Mouse (Mus musculus) hindbrain, postnatal 0 days (tissue): ENCODE results near the gene Ccdc188. TPM values are rescaled to one million over a fixed set of nuclear protein-coding genes. Genes with fewer than 3 reads are reported as not detected.

Experiments
- ATAC-seq: fragments of 200-750 bp; cut with Nextera tagmentation; 2 replicates; pipeline ENCODE4 v1.8.0; 2017; ENCODE audit warnings: mild to moderate bottlenecking, moderate TSS enrichment, moderate library complexity
- DNase-seq: peaks from one replicate; pipeline ENCODE4 v3.0.0-alpha.2; 2015; ENCODE audit warnings: low spot score
- H3K27ac ChIP-seq: fragments of 300-500 bp; sonication (generic); 2 replicates; pipeline ENCODE4 v1.5.1; 2014; ENCODE audit warnings: mild to moderate bottlenecking
- H3K27me3 ChIP-seq: fragments of 300-500 bp; sonication (generic); 2 replicates; pipeline ENCODE4 v1.6.1; 2014; ENCODE audit warnings: low read length, mixed read lengths; ENCODE audit not compliant: insufficient read depth
- H3K36me3 ChIP-seq: fragments of 300-500 bp; sonication (generic); 2 replicates; pipeline ENCODE4 v1.6.1; 2014; ENCODE audit warnings: low read length, mixed read lengths; ENCODE audit not compliant: insufficient read depth
- H3K4me1 ChIP-seq: fragments of 300-500 bp; sonication (generic); 2 replicates; pipeline ENCODE4 v1.6.1; 2014; ENCODE audit warnings: antibody characterized with exemption, low read length, mixed read lengths; ENCODE audit not compliant: insufficient read depth
- H3K4me2 ChIP-seq: fragments of 300-500 bp; sonication (generic); 2 replicates; pipeline ENCODE4 v1.6.1; 2014; ENCODE audit warnings: low read depth, mild to moderate bottlenecking, low read length, moderate library complexity, mixed read lengths
- H3K4me3 ChIP-seq: fragments of 300-500 bp; sonication (generic); 2 replicates; pipeline ENCODE4 v1.5.1; 2014; ENCODE audit warnings: low read length
- H3K9ac ChIP-seq: fragments of 300-500 bp; sonication (generic); replicated peaks from 2 replicates; pipeline ENCODE4 v1.6.1; 2014; ENCODE audit warnings: mild to moderate bottlenecking, low read length, moderate library complexity, mixed read lengths
- H3K9me3 ChIP-seq: fragments of 300-500 bp; sonication (generic); 2 replicates; pipeline ENCODE4 v1.6.1; 2016; ENCODE audit warnings: low read length, mixed read lengths
- CTCF ChIP-seq: IDR thresholded peaks from 2 replicates; pipeline ENCODE4 v1.5.1; 2016; ENCODE audit warnings: antibody characterized with exemption, control low read depth, low read depth
- WGBS: fragments of 180-500 bp; shearing (Covaris S2); extraction: QIAGEN DNeasy Blood & Tissue Kit; methylation state at CpG from one replicate; pipeline ENCODE4 v1.1.7; 2014; 5-methylcytosine and 5-hydroxymethylcytosine counted together
- polyA plus RNA-seq: library from polyadenylated mRNA; unstranded; fragments of >200 nt; fragmentation: Nextera tagmentation; extraction: Ambion mirVana; gene quantifications from 2 replicates; pipeline ENCODE4 v1.2.1, GENCODE M21; 2015
- total RNA-seq: library from RNA; depleted of rRNA; stranded (reverse); fragments of >200 nt; gene quantifications from 2 replicates; pipeline ENCODE4 v1.2.3, GENCODE M21; 2014; rRNA removed

The Ccdc188 gene
- total and polyA plus RNA-seq, 2 experiments from 2014 or later = not detected

- Histone ChIP-seq H3K9ac (no peak overlapping the region), H3K4me1 (peaks cover 9% of the 10 kb centered on the region), H3K4me3 (no peak overlapping the region), H3K36me3 (peaks cover 60% of the 10 kb centered on the region), H3K27ac (no peak overlapping the region), H3K27me3 (no peaks in the 10 kb centered on the region), H3K4me2 (no peak overlapping the region), H3K9me3 (no peaks in the 10 kb centered on the region)
- WGBS = 82% methylated on average over 6 of the region's 6 CpGs
- TF ChIP-seq CTCF = no peak
- DNase-seq (no peak), ATAC-seq (no peak)
These were observed 35.1 kb downstream of the Ccdc188 start for GRCm38 (mm10) chr16:18252736-18253135.

- Histone ChIP-seq H3K4me1 (peaks cover 9% of the 10 kb centered on the region), H3K9me3 (no peaks in the 10 kb centered on the region), H3K36me3 (peaks cover 68% of the 10 kb centered on the region), H3K27me3 (no peaks in the 10 kb centered on the region), H3K4me2 (no peak overlapping the region), H3K27ac (no peak overlapping the region), H3K4me3 (no peak overlapping the region), H3K9ac (no peak overlapping the region)
- ATAC-seq (no peak), DNase-seq (no peak)
- TF ChIP-seq CTCF = no peak
- 89% methylated on average over 1 of the region's 1 CpGs for WGBS
These were observed 36.2 kb downstream of the Ccdc188 start for GRCm38 (mm10) chr16:18253866-18254265.

GRCm38 (mm10) chr16:18258221-18258620 lies 40.5 kb downstream of the Ccdc188 start, which contains the start of gene Gm49776:
Gm49776 (minus strand) TSS chr16:18258321.
- Histone ChIP-seq H3K4me1 (no peaks in the 10 kb centered on the region), H3K9me3 (no peaks in the 10 kb centered on the region), H3K27me3 (no peaks in the 10 kb centered on the region), H3K4me3 (no peak within 1 kb of the TSS), H3K9ac (no peak within 1 kb of the TSS), H3K36me3 (peaks cover 68% of the 10 kb centered on the region), H3K4me2 (no peak within 1 kb of the TSS), H3K27ac (no peak within 1 kb of the TSS)
- no peak for TF ChIP-seq CTCF
- DNase-seq (no peak), ATAC-seq (no peak)
- 91% methylated on average over 2 of the region's 2 CpGs for WGBS

GRCm38 (mm10) chr16:18265024-18265423 lies 47.3 kb downstream of the Ccdc188 start:
- TF ChIP-seq CTCF = no peak
- DNase-seq = no peak
- H3K27me3 ChIP-seq = no peaks in the 10 kb centered on the region
- no peak overlapping the region for H3K27ac ChIP-seq
- H3K4me3 ChIP-seq = no peak overlapping the region
- ATAC-seq = no peak
- no peaks in the 10 kb centered on the region for H3K9me3 ChIP-seq
- H3K36me3 ChIP-seq = peaks cover 51% of the 10 kb centered on the region
- H3K4me2 ChIP-seq = no peak overlapping the region
- H3K4me1 ChIP-seq = no peaks in the 10 kb centered on the region
- 90% methylated on average over 2 of the region's 2 CpGs for WGBS
- H3K9ac ChIP-seq = no peak overlapping the region

GRCm38 (mm10) chr16:18268182-18268581 lies 50.5 kb downstream of the Ccdc188 start:
- Histone ChIP-seq H3K9ac (no peak overlapping the region), H3K9me3 (no peaks in the 10 kb centered on the region), H3K4me2 (no peak overlapping the region), H3K27me3 (no peaks in the 10 kb centered on the region), H3K4me3 (no peak overlapping the region), H3K4me1 (no peaks in the 10 kb centered on the region), H3K36me3 (peaks cover 64% of the 10 kb centered on the region), H3K27ac (no peak overlapping the region)
- peak; percentile 46 for TF ChIP-seq CTCF
- WGBS = 85% methylated on average over 5 of the region's 5 CpGs
- no peak for ATAC-seq
- peak; percentile 30 for DNase-seq

Other genes with a start within 250 kb of the Ccdc188 start
- not detected in 2 replicates for gene Vpreb2, start 237.5 kb upstream of the Ccdc188 start, total RNA-seq
- gene Vpreb2, start 237.5 kb upstream of the Ccdc188 start, polyA plus RNA-seq = not detected in 2 replicates
- 59.5 and 74.4 TPM in 2 replicates for gene Dgcr6, start 165.0 kb upstream of the Ccdc188 start, total RNA-seq
- 169 and 173 TPM in 2 replicates for gene Dgcr6, start 165.0 kb upstream of the Ccdc188 start, polyA plus RNA-seq
- gene Prodh, start 127.7 kb upstream of the Ccdc188 start, total RNA-seq = 10.6 and 16.7 TPM in 2 replicates
- 7.4 and 8.7 TPM in 2 replicates for gene Prodh, start 127.7 kb upstream of the Ccdc188 start, polyA plus RNA-seq
- 38.2 and 55.7 TPM in 2 replicates for gene Rtn4r, start 90.2 kb upstream of the Ccdc188 start, total RNA-seq
- gene Rtn4r, start 90.2 kb upstream of the Ccdc188 start, polyA plus RNA-seq = 20.4 and 23.1 TPM in 2 replicates
- gene Zdhhc8, start 17.3 kb downstream of the Ccdc188 start, total RNA-seq = 32.0 and 34.0 TPM in 2 replicates
- 13.3 and 14.5 TPM in 2 replicates for gene Zdhhc8, start 17.3 kb downstream of the Ccdc188 start, polyA plus RNA-seq
- 61.4 and 65.1 TPM in 2 replicates for gene Trmt2a, start 30.8 kb downstream of the Ccdc188 start, total RNA-seq
- 60.9 and 67.8 TPM in 2 replicates for gene Trmt2a, start 30.8 kb downstream of the Ccdc188 start, polyA plus RNA-seq
- gene Ranbp1, start 30.9 kb downstream of the Ccdc188 start, total RNA-seq = 110 and 127 TPM in 2 replicates
- gene Ranbp1, start 30.9 kb downstream of the Ccdc188 start, polyA plus RNA-seq = 426 and 453 TPM in 2 replicates
- gene Gm49776, start 40.4 kb downstream of the Ccdc188 start, total RNA-seq = not detected in 2 replicates
- 1.1 and 3.1 TPM in 2 replicates for gene Gm49776, start 40.4 kb downstream of the Ccdc188 start, polyA plus RNA-seq
- 39.9 and 43.4 TPM in 2 replicates for gene Dgcr8, start 71.4 kb downstream of the Ccdc188 start, total RNA-seq
- 19.1 and 20.8 TPM in 2 replicates for gene Dgcr8, start 71.4 kb downstream of the Ccdc188 start, polyA plus RNA-seq
- 43.5 and 63.3 TPM in 2 replicates for gene Tango2, start 130.2 kb downstream of the Ccdc188 start, total RNA-seq
- 95.6 and 99.2 TPM in 2 replicates for gene Tango2, start 130.2 kb downstream of the Ccdc188 start, polyA plus RNA-seq
- 168 and 180 TPM in 2 replicates for gene Arvcf, start 130.3 kb downstream of the Ccdc188 start, total RNA-seq
- gene Arvcf, start 130.3 kb downstream of the Ccdc188 start, polyA plus RNA-seq = 46.3 and 48.9 TPM in 2 replicates
- gene Txnrd2, start 208.5 kb downstream of the Ccdc188 start, total RNA-seq = 17.9 and 23.1 TPM in 2 replicates
- 37.6 and 41.8 TPM in 2 replicates for gene Txnrd2, start 208.5 kb downstream of the Ccdc188 start, polyA plus RNA-seq
- 82.8 and 88.9 TPM in 2 replicates for gene Comt, start 209.0 kb downstream of the Ccdc188 start, total RNA-seq
- 94.3 and 102 TPM in 2 replicates for gene Comt, start 209.0 kb downstream of the Ccdc188 start, polyA plus RNA-seq